Mouse (Mus musculus) neutrophil, adult 65 days (primary cell): ENCODE measurements around the gene Helb. TPM values are rescaled to one million over a fixed set of nuclear protein-coding genes. Genes with fewer than 3 reads are reported as not detected.

Experiments used
- total RNA-seq: library from RNA; stranded (reverse); gene quantifications from 2 replicates; pipeline ENCODE4 v1.2.4, GENCODE M21; 2023

Gene Helb
- total RNA-seq = 22.8 and 26.0 TPM in 2 replicates

DNA sequence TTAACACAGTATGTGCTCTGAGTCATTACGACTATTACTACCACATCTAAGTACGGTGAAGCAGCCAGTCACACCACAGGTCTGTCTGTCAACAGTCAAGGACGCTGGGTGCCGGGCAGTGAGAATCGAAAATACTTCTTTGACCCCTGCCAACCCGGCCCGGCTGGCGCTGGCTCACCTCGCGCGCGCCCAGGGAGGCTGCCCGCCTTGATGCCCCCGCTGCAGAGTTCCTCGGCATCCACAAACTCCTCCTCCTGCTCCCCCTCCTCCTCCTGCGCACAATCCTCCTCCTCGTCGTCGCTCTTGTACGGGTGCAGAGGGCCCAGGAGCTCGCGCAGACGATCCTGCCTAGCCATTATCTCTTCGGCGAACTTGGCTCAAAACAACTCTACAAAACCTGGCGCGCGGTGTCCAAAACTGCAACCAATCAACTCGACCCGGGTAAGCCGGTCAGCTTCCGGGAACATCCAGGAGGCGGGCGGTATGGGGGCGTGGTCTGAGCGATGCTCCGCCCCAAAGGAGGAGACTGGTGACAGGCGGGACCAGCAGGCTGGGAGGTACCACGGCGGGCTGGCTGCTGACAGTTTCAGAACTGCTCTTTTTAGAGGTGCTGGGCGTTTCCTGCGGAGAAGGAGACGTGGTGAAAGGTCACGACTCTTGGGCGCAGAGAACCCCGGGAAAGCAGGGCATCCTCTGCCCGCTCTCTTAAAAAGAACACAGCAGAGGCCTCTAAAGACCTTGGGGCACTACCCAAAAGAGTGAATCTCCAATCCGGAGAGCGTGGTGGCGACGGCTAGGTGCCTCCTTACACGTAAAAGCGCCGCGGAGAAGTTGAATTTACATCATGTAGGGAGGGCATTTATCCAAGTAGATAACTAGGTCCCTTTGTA, at the start of gene Helb:
Gene Helb, minus strand, starts transcription at position 481 of the 890 bp plus-strand sequence.

Other genes starting within 250 kb of the Helb start
- 119 and 122 TPM in 2 replicates for gene Tmbim4, start 88.6 kb upstream of the Helb start, total RNA-seq
- 115 and 176 TPM in 2 replicates for gene Irak3, start 89.1 kb upstream of the Helb start, total RNA-seq
- gene Llph, start 114.1 kb upstream of the Helb start, total RNA-seq = 15.5 and 15.8 TPM in 2 replicates